Mouse (Mus musculus) hindbrain, postnatal 0 days (tissue): Measurements from ENCODE around the gene Khnyn. TPM values are rescaled to one million over a fixed set of nuclear protein-coding genes. Genes with fewer than 3 reads are reported as not detected.

ENCODE experiments used
- ATAC-seq: fragments of 200-750 bp; cut with Nextera tagmentation; 2 replicates; pipeline ENCODE4 v1.8.0; 2017; ENCODE audit warnings: mild to moderate bottlenecking, moderate TSS enrichment, moderate library complexity
- DNase-seq: peaks from one replicate; pipeline ENCODE4 v3.0.0-alpha.2; 2015; ENCODE audit warnings: low spot score
- H3K27ac ChIP-seq: fragments of 300-500 bp; sonication (generic); 2 replicates; pipeline ENCODE4 v1.5.1; 2014; ENCODE audit warnings: mild to moderate bottlenecking
- H3K27me3 ChIP-seq: fragments of 300-500 bp; sonication (generic); 2 replicates; pipeline ENCODE4 v1.6.1; 2014; ENCODE audit warnings: low read length, mixed read lengths; ENCODE audit not compliant: insufficient read depth
- H3K36me3 ChIP-seq: fragments of 300-500 bp; sonication (generic); 2 replicates; pipeline ENCODE4 v1.6.1; 2014; ENCODE audit warnings: low read length, mixed read lengths; ENCODE audit not compliant: insufficient read depth
- H3K4me1 ChIP-seq: fragments of 300-500 bp; sonication (generic); 2 replicates; pipeline ENCODE4 v1.6.1; 2014; ENCODE audit warnings: antibody characterized with exemption, low read length, mixed read lengths; ENCODE audit not compliant: insufficient read depth
- H3K4me2 ChIP-seq: fragments of 300-500 bp; sonication (generic); 2 replicates; pipeline ENCODE4 v1.6.1; 2014; ENCODE audit warnings: low read depth, mild to moderate bottlenecking, low read length, moderate library complexity, mixed read lengths
- H3K4me3 ChIP-seq: fragments of 300-500 bp; sonication (generic); 2 replicates; pipeline ENCODE4 v1.5.1; 2014; ENCODE audit warnings: low read length
- H3K9ac ChIP-seq: fragments of 300-500 bp; sonication (generic); replicated peaks from 2 replicates; pipeline ENCODE4 v1.6.1; 2014; ENCODE audit warnings: mild to moderate bottlenecking, low read length, moderate library complexity, mixed read lengths
- H3K9me3 ChIP-seq: fragments of 300-500 bp; sonication (generic); 2 replicates; pipeline ENCODE4 v1.6.1; 2016; ENCODE audit warnings: low read length, mixed read lengths
- CTCF ChIP-seq: IDR thresholded peaks from 2 replicates; pipeline ENCODE4 v1.5.1; 2016; ENCODE audit warnings: antibody characterized with exemption, control low read depth, low read depth
- WGBS: fragments of 180-500 bp; shearing (Covaris S2); extraction: QIAGEN DNeasy Blood & Tissue Kit; methylation state at CpG from one replicate; pipeline ENCODE4 v1.1.7; 2014; 5-methylcytosine and 5-hydroxymethylcytosine counted together
- polyA plus RNA-seq: library from polyadenylated mRNA; unstranded; fragments of >200 nt; fragmentation: Nextera tagmentation; extraction: Ambion mirVana; gene quantifications from 2 replicates; pipeline ENCODE4 v1.2.1, GENCODE M21; 2015
- total RNA-seq: library from RNA; depleted of rRNA; stranded (reverse); fragments of >200 nt; gene quantifications from 2 replicates; pipeline ENCODE4 v1.2.3, GENCODE M21; 2014

Khnyn gene
- total and polyA plus RNA-seq, 2 experiments from 2014 or later: 7.1 to 17.9 TPM

DNA sequence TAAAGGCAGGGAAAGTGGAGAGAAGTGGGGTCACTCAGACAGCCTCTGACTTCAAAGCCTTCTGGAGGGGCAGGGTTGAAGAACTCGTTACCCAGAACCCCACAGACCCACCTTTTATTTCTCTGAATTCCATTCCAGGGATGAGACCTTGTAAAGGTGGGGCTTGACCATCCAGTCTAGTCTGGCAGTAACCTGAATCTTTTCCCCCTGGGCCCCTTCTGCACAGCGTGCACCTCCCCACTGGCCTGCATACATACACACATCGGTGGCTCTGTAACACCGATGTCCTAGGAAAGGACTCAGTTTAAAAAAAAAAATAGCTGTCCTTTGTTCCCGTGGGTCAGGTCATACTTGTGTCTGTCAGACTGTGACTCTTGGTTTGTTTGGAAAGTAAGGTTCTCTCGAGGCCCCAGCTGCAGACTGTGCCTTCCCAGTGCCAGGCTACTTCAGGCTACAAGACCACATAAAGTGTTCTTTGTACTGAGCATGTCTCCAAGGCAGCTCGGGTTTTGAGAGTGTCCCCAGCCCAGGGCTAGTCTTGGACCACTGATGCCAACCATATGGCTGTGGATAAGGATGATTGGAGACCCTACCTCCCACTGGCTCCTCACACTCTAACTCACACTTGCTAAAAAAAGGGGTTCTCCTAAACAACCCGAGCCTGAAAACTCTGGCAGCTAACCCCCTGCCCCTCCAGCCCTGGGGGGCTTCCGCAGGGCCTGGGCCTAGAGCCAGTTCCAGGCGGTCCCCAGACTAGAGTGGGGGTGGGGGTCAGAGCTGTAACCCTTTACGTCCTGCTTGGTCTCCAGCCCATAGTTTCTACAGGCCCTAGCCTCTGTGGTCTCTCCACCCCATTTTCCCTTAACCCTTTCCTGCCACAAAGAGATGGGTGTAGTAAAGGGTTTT is 31.8 kb upstream of the Khnyn start:
- H3K9ac ChIP-seq: peak overlapping the region; percentile 66; the same call in 1 of the 2 replicates

DNA sequence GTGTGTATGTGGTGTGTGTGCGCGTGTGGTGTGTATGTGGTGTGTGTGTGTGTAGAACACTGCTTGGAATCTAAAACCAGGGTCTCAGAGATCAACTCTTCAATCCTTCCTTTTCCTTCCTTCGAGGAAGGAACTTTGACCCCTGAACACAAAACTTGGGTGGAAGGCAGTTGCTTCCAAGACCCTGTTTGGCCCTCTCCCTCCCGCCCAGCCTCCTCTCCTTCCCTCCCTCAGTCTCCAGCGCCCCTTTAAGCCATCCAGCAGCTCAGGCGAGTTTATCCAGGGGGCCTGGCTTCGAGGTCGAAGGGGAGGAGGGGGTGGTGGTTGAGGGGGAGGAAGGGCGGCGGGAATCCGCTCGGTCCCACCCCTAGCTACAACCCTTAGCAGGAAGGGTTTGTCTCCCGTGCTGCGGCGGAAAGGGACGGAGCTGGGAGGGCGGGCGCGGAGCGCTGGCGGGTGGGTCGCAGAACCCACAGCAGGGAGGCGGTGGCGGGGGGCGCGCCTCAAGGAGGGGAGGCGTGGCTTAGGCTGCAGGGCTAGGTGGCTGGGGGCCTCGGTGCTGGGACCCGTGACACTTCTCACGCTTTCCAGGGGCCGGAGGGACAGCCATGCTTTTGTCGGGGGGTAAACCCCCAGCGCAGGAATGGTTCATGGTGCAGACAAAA is 31.0 kb upstream of the Khnyn start, which contains the start of gene Nynrin:
Gene Nynrin (plus strand): TSS at position 390 of the 665 bp plus-strand sequence.
- WGBS: under 1% methylated on average over 25 of the region's 33 CpGs
- H3K36me3 ChIP-seq: no peaks in the 10 kb centered on the region
- TF ChIP-seq CTCF: no peak
- H3K4me2 ChIP-seq: peak within 1 kb of the TSS; percentile 82
- H3K4me3 ChIP-seq: peak within 1 kb of the TSS; percentile 71
- DNase-seq (peak; percentile 75), ATAC-seq (peak; percentile 79)
- H3K27ac ChIP-seq: peak within 1 kb of the TSS; percentile 87
- no peaks in the 10 kb centered on the region for H3K9me3 ChIP-seq
- H3K9ac ChIP-seq: peak within 1 kb of the TSS; percentile 66
- peaks cover 35% of the 10 kb centered on the region for H3K4me1 ChIP-seq
- no peaks in the 10 kb centered on the region for H3K27me3 ChIP-seq

More for the DNA sequence above, 31.8 kb upstream of the Khnyn start:
- no peaks in the 10 kb centered on the region for H3K36me3 ChIP-seq
- H3K4me1 ChIP-seq: peaks cover 32% of the 10 kb centered on the region
- DNase-seq: peak; percentile 80
- peak overlapping the region; percentile 71 for H3K4me3 ChIP-seq
- no peaks in the 10 kb centered on the region for H3K27me3 ChIP-seq
- peak; percentile 87 for ATAC-seq
- WGBS: 8% methylated on average over 11 of the region's 11 CpGs
- H3K4me2 ChIP-seq: peak overlapping the region; percentile 82
- peak overlapping the region; percentile 87 for H3K27ac ChIP-seq
- no peak for TF ChIP-seq CTCF
- H3K9me3 ChIP-seq: no peaks in the 10 kb centered on the region

DNA sequence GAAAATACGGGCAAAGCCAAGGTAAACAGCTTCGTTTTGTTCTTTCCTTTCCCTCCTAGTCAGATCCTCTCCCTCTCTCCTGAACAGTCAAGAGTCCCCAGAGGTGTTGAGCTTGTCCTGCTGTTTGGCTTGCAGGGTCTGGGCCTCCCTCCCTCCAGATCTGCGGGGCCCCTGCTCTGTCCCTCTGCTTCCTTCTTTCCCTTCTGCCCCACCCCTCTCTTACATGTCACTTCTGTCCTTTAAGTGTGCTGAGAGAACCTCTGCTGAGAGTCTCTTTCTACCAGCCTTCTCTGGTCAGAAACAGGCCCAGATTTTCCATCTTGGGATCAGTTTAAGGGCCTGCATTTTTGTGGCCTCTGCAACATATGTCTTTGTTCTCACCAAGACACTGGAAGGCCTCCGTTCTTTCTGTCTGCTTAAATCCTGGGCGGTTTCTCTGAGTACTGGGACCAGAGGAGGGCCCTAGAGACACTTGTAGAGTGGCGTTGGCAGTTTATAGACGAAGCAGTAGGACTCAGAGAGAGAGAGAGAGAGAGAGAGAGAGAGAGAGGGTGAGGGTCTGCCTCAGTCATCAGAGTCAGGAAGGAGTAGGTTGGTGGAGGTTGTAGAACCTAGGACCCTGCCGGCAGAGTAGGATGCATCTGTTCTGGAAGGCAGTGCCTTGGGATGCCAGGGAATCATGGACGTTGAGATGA is 30.2 kb upstream of the Khnyn start:
- 1% methylated on average over 9 of the region's 9 CpGs for WGBS
- DNase-seq: peak; percentile 27
- no peak for TF ChIP-seq CTCF

GRCm38 (mm10) chr14:55855101-55855561 is 29.6 kb upstream of the Khnyn start:
- WGBS: 2% methylated on average over 4 of the region's 4 CpGs
- Histone ChIP-seq H3K27ac (peak overlapping the region; percentile 87), H3K36me3 (no peaks in the 10 kb centered on the region), H3K4me3 (peak overlapping the region; percentile 71), H3K4me1 (peaks cover 39% of the 10 kb centered on the region), H3K9ac (peak overlapping the region; percentile 66), H3K27me3 (no peaks in the 10 kb centered on the region), H3K9me3 (no peaks in the 10 kb centered on the region), H3K4me2 (peak overlapping the region; percentile 82)
- DNase-seq (peak; percentile 65), ATAC-seq (peak; percentile 21)
- TF ChIP-seq CTCF: no peak

More for the DNA sequence above, 30.2 kb upstream of the Khnyn start:
- Histone ChIP-seq H3K36me3 (no peaks in the 10 kb centered on the region), H3K4me3 (peak overlapping the region; percentile 71), H3K4me1 (peaks cover 39% of the 10 kb centered on the region), H3K27me3 (no peaks in the 10 kb centered on the region), H3K27ac (peak overlapping the region; percentile 87), H3K4me2 (peak overlapping the region; percentile 82), H3K9ac (peak overlapping the region; percentile 66), H3K9me3 (no peaks in the 10 kb centered on the region)
- ATAC-seq: peak; percentile 1; the same call in 1 of the 2 replicates

DNA sequence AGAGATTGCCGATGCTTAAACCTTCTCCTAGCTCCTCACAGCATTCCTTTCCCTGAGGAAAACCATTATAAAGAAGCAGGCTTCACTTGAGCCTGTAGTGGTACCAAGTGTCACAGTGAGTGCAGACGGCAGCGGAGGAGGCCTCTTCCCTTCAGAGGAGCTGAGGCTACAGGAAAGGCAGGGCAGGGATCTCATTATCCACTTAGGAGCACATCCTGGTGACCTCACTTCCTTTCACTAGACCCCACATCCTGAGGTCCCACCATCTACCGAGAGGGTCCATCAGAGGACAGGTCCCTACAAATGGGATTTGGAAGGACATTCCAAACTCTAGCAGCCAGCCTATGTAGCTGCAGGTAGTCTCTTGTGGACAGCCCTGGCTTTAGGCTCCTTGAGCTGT is 27.2 kb upstream of the Khnyn start:
- no peak overlapping the region for H3K27ac ChIP-seq
- H3K4me1 ChIP-seq: peaks cover 39% of the 10 kb centered on the region
- H3K4me2 ChIP-seq: peak overlapping the region; percentile 82; the same call in 1 of the 2 replicates
- H3K9me3 ChIP-seq: no peaks in the 10 kb centered on the region
- no peak for TF ChIP-seq CTCF
- no peak overlapping the region for H3K9ac ChIP-seq
- 80% methylated on average over 4 of the region's 4 CpGs for WGBS
- no peaks in the 10 kb centered on the region for H3K27me3 ChIP-seq
- H3K36me3 ChIP-seq: no peaks in the 10 kb centered on the region
- DNase-seq (no peak), ATAC-seq (no peak)
- H3K4me3 ChIP-seq: no peak overlapping the region

DNA sequence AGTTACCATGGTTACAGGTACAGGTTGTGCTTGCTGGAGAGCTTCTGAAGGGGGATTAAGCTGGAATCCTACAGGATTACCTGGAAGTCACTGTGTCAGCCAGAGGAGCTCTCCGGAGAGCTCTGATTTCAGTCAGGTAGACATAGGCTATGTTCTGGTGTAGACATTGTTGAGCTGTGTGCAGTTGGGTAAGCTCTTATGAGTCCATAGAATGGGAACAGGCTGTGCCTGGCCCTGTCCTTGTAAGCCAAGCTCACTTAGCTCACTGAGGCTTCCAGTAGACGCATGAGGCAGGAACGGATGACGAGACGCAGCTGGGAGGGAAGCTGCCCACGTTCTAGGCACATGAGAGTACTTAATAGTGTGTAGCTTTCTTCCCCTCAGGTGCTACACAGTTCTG is 22.6 kb upstream of the Khnyn start:
- no peak overlapping the region for H3K4me3 ChIP-seq
- no peaks in the 10 kb centered on the region for H3K27me3 ChIP-seq
- H3K4me2 ChIP-seq: no peak overlapping the region
- no peak for TF ChIP-seq CTCF
- H3K36me3 ChIP-seq: peaks cover 22% of the 10 kb centered on the region
- DNase-seq (no peak), ATAC-seq (no peak)
- peak overlapping the region; percentile 7; the same call in 1 of the 2 replicates for H3K27ac ChIP-seq
- 79% methylated on average over 6 of the region's 6 CpGs for WGBS
- 0 out of 2 replicates have a peak, but pooled peaks cover 12% of the 10 kb centered on the region for H3K4me1 ChIP-seq
- H3K9me3 ChIP-seq: no peaks in the 10 kb centered on the region
- H3K9ac ChIP-seq: no peak overlapping the region
